Comparison of ENCODE assay signal across 8 mouse cellular contexts in genomic region chr12:116405836-116406155, GRCm38 (mm10). TPM values are rescaled to one million over a fixed set of nuclear protein-coding genes. Genes with fewer than 3 reads are reported as not detected.
A peak's percentile ranks its signal among the peaks of the same experiment; 100 is the strongest.
DNase-seq lines count a peak whose midpoint lies in the region; ATAC-seq and TF ChIP-seq lines count a peak whose summit lies in the region.

No protein-coding gene starts in this region.

- H3K36me3 ChIP-seq in hindbrain, postnatal 0 days (ENCODE audit: insufficient read depth, low read length), result no peaks in the 10 kb centered on the region
- no peaks in the 10 kb centered on the region for H3K36me3 ChIP-seq in midbrain, embryonic 14.5 days (ENCODE audit: control insufficient read depth, insufficient read depth, low read length)

- H3K9ac ChIP-seq in hindbrain, postnatal 0 days (replicated peaks; ENCODE audit: low read length), result peak overlapping the region; percentile 56
- peak overlapping the region; percentile 61 for H3K9ac ChIP-seq in midbrain, embryonic 14.5 days (replicated peaks; ENCODE audit: low read length)

- ATAC-seq in hindbrain, postnatal 0 days, result no peak
- ATAC-seq in midbrain, embryonic 14.5 days (ENCODE audit: low FRiP score, low TSS enrichment), result no peak

- H3K27me3 ChIP-seq in hindbrain, postnatal 0 days (ENCODE audit: insufficient read depth, low read length), result no peaks in the 10 kb centered on the region
- H3K27me3 ChIP-seq in midbrain, embryonic 14.5 days (ENCODE audit: control insufficient read depth, insufficient read depth, low read length), result no peaks in the 10 kb centered on the region

- WGBS in hindbrain, postnatal 0 days, result 13% methylated on average over 8 of the region's 8 CpGs
- 17% methylated on average over 8 of the region's 8 CpGs for WGBS in midbrain, embryonic 14.5 days

- H3K9me3 ChIP-seq in hindbrain, postnatal 0 days (ENCODE audit: low read length), result peaks cover 5% of the 10 kb centered on the region
- peaks cover 20% of the 10 kb centered on the region for H3K9me3 ChIP-seq in midbrain, embryonic 14.5 days (ENCODE audit: control insufficient read depth, low read length)

- DNase-seq in gastrocnemius, postnatal 10 days, result peak; percentile 17
- no peak for DNase-seq in gastrocnemius, adult 8-10 months (ENCODE audit: low spot score in 2 of 2)
- peak; percentile 68 for DNase-seq in A20 (ENCODE audit: low read depth, low spot score)
- peak; percentile 41 for DNase-seq in embryo, embryonic 11 days
- no peak for DNase-seq in hindbrain, postnatal 0 days (ENCODE audit: low spot score)
- peak; percentile 11 for DNase-seq in midbrain, embryonic 14.5 days
- no peak for DNase-seq in right cerebral cortex, postnatal 36 days (ENCODE audit: low spot score in 2 of 2)
- no peak for DNase-seq in thymus, postnatal 4 days

- H3K27ac ChIP-seq in hindbrain, postnatal 0 days, result no peak overlapping the region
- H3K27ac ChIP-seq in midbrain, embryonic 14.5 days (replicated peaks; ENCODE audit: low read depth, low read length), result no peak overlapping the region

- TF ChIP-seq CTCF in hindbrain, postnatal 0 days (IDR thresholded peaks at IDR 0.05; ENCODE audit: low read depth), result no peak

- H3K4me2 ChIP-seq in hindbrain, postnatal 0 days (ENCODE audit: low read depth, low read length), result peak overlapping the region; percentile 96
- H3K4me2 ChIP-seq in midbrain, embryonic 14.5 days (ENCODE audit: low read length), result peak overlapping the region; percentile 93

- peak overlapping the region; percentile 76 for H3K4me3 ChIP-seq in hindbrain, postnatal 0 days (ENCODE audit: low read length)
- peak overlapping the region; percentile 71 for H3K4me3 ChIP-seq in midbrain, embryonic 14.5 days (replicated peaks; ENCODE audit: low read depth, low read length)

- H3K4me1 ChIP-seq in hindbrain, postnatal 0 days (ENCODE audit: insufficient read depth, low read length), result no peaks in the 10 kb centered on the region
- H3K4me1 ChIP-seq in midbrain, embryonic 14.5 days (ENCODE audit: control insufficient read depth, insufficient read depth, low read length), result peaks cover 6% of the 10 kb centered on the region

RNA-seq across cellular contexts. Expression of gene Ncapg2, which starts 0.6 kb away (rescaled TPM):
- total RNA-seq in gastrocnemius, postnatal 10 days (2021), result 10 to 100 TPM; 10.0 to 14.9 TPM
- total RNA-seq in gastrocnemius, adult 8-10 months (2022), result 1 to 10 TPM; 1.1 to 1.4 (median 1.2) TPM
- total RNA-seq in hindbrain, postnatal 0 days (2014; rRNA removed), result 8.8 and 24.0 TPM in 2 replicates
- polyA plus RNA-seq in hindbrain, postnatal 0 days (2015; fragmentation: Nextera tagmentation; extraction: Ambion mirVana), result 6.0 and 6.3 TPM in 2 replicates
- 6.2 and 12.7 TPM in 2 replicates for polyA plus RNA-seq in midbrain, embryonic 14.5 days (2014; fragmentation: Nextera tagmentation; extraction: Ambion mirVana)

Comparison
In these comparisons a context has a peak if more than half of its experiments do, and no peak if none do; other contexts are left out.
1. DNase-seq: peak in gastrocnemius, postnatal 10 days (single experiment), A20 (single experiment), embryo, embryonic 11 days (single experiment) and midbrain, embryonic 14.5 days (single experiment); none in gastrocnemius, adult 8-10 months (0 of 2), hindbrain, postnatal 0 days (single experiment), right cerebral cortex, postnatal 36 days (0 of 2) and thymus, postnatal 4 days (single experiment).